Mouse (Mus musculus) spleen, adult 2 months (tissue): ENCODE data around the gene Ms4a4c.

Experiments used
- CTCF ChIP-seq: fragments of 200-500 bp; IDR thresholded peaks from 2 replicates; pipeline ENCODE4 v1.5.1; 2011; ENCODE audit warnings: mild to moderate bottlenecking, inconsistent platforms; ENCODE audit not compliant: insufficient read depth, insufficient read length, insufficient replicate concordance; ENCODE audit errors: extremely low read depth
- POLR2A ChIP-seq: fragments of 200-500 bp; IDR thresholded peaks from 2 replicates; pipeline ENCODE4 v1.6.1; 2011; ENCODE audit warnings: low read depth, low read length, inconsistent platforms

DNA sequence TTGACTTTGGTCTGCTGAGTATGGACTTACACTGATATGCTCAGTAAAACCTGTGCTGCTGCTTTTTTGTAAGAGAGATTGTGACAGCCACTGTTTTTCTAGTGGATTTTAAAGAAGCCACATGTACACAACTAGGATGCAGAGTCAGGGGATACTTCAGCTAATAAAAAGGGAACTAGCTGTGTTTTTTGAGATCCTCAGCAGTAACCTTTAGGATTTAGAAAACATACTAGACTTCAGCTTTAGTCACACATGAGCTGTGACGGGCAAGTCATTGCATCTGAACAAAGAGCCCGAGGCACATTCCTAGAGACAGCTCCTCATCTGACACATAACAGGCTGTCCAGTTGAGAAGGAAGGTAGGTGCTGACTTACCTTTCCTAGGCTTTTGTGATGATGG lies 29.3 kb upstream of the Ms4a4c start, which contains the start of gene Ms4a4a:
- TF ChIP-seq POLR2A (no peak), CTCF (no peak)
